Mouse (Mus musculus) bone marrow, adult 2 months (tissue): ENCODE data around the gene Abcb8. TPM values are rescaled to one million over a fixed set of nuclear protein-coding genes. Genes with fewer than 3 reads are reported as not detected.
A peak's percentile ranks its signal among the peaks of the same experiment; 100 is the strongest.

ENCODE experiments used
- H3K27ac ChIP-seq: fragments of 200-500 bp; 2 replicates; pipeline ENCODE4 v1.5.1; 2012; ENCODE audit warnings: low read depth, mild to moderate bottlenecking, control low read depth, inconsistent platforms, low read length; ENCODE audit not compliant: control insufficient read depth, poor library complexity, insufficient read depth
- H3K4me1 ChIP-seq: fragments of 200-500 bp; 2 replicates; pipeline ENCODE4 v1.6.1; 2011; ENCODE audit warnings: low read length; ENCODE audit not compliant: control insufficient read depth, insufficient read depth
- H3K4me3 ChIP-seq: fragments of 200-500 bp; replicated peaks from 2 replicates; pipeline ENCODE3; 2011; ENCODE audit warnings: mild to moderate bottlenecking, low read depth, low read length, control low read depth; ENCODE audit not compliant: control insufficient read depth
- CTCF ChIP-seq: fragments of 200-500 bp; IDR thresholded peaks from 2 replicates; pipeline ENCODE4 v1.5.1; 2011; ENCODE audit warnings: low read length, control low read depth; ENCODE audit not compliant: control insufficient read depth, insufficient read depth
- POLR2A ChIP-seq: fragments of 200-500 bp; IDR thresholded peaks from 2 replicates; pipeline ENCODE4 v1.6.1; 2011; ENCODE audit warnings: low read depth, mild to moderate bottlenecking, control low read depth, low read length, borderline replicate concordance; ENCODE audit not compliant: control insufficient read depth
- WGBS: fragments of 180-500 bp; shearing (Covaris S2); methylation state at CpG from one replicate; pipeline ENCODE4 v1.1.7; 2018; 5-methylcytosine and 5-hydroxymethylcytosine counted together
- polyA plus RNA-seq: library from polyadenylated mRNA; stranded (reverse); fragments of >200 nt; gene quantifications from 2 replicates; pipeline ENCODE4 v1.2.4, GENCODE M21; 2011; ENCODE audit warnings: low replicate concordance; ENCODE audit not compliant: missing spikeins, insufficient read depth, insufficient read length

Abcb8 gene
- polyA plus RNA-seq, 1 experiment = 11.2 TPM

- no peak overlapping the region for H3K27ac ChIP-seq
- H3K4me3 ChIP-seq = no peak overlapping the region
- 84% methylated on average over 8 of the region's 8 CpGs for WGBS
- no peaks in the 10 kb centered on the region for H3K4me1 ChIP-seq
- TF ChIP-seq POLR2A (no peak), CTCF (no peak)
Measured at GRCm38 (mm10) chr5:24433993-24434392, 40.5 kb downstream of the Abcb8 start.

DNA sequence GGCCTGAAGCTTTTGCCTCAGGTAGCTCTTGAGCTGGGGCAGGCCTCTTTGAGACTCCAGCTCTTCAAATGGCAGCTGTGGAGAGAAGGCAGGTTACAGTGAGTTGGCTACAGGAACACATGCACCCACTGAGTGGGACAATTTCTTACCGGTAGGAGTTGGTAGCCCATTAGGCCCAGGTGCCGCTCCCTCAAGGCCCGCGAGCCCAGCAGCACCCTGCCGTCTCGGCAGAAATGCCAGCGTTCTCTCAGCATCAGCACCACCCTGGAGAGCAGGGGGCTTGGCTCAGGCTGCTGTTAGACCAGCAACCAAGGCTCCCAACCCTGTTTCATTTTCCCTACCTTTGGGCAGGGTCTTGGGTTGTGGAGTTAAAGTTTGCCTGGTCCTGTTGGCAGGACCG, 47.7 kb downstream of the Abcb8 start:
- WGBS = 95% methylated on average over 8 of the region's 8 CpGs
- peaks cover 1% of the 10 kb centered on the region; the same call in 1 of the 2 replicates for H3K4me1 ChIP-seq
- H3K27ac ChIP-seq = no peak overlapping the region
- no peak for TF ChIP-seq CTCF
- TF ChIP-seq POLR2A = no peak
- no peak overlapping the region for H3K4me3 ChIP-seq

DNA sequence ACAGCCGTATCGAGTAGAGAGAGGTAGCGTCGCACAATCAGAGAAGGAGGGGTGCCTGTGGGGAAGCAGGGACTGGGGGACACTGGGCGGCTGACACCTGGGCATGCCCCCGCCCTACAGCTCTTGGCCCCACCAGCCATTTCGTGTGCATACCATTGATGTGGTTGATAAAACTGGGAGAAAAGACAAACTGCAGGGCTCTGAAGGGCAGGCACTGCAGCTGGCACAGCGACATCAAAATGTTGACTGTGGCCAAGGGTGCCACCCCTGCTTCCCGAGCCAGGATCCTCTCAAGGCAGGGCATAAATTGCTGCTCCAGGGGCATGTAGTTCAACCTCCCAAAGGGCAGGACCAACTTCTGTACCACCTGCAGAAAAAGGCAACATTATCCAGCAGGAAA, 48.6 kb downstream of the Abcb8 start:
- Histone ChIP-seq H3K4me3 (no peak overlapping the region), H3K27ac (no peak overlapping the region), H3K4me1 (peaks cover 1% of the 10 kb centered on the region; the same call in 1 of the 2 replicates)
- TF ChIP-seq POLR2A = no peak
- TF ChIP-seq CTCF = no peak
- WGBS = 87% methylated on average over 9 of the region's 9 CpGs

DNA sequence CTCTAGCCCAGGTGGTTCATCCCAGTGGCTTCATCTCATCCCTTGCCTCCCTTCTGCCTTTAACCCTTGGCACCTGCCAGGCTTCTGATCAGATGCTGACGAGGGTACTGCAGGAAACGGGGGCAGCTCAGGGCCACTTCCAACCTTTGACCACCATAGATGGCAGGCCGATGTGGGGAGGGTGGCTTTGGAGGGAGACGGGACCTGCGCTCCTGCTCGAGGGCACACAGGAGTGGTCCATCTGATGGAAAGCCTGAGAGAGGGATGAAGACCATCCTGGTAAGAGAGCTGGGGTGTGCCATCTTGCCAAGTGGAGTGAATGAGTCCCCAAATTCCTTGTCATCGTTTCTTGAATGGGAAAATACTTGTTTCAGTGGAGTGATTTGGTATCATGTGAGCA, 49.7 kb downstream of the Abcb8 start:
- 86% methylated on average over 7 of the region's 7 CpGs for WGBS
- Histone ChIP-seq H3K4me3 (no peak overlapping the region), H3K4me1 (peaks cover 1% of the 10 kb centered on the region; the same call in 1 of the 2 replicates), H3K27ac (no peak overlapping the region)
- TF ChIP-seq POLR2A (no peak), CTCF (no peak)

- H3K4me1 ChIP-seq = peaks cover 1% of the 10 kb centered on the region; the same call in 1 of the 2 replicates
- WGBS = 85% methylated on average over 12 of the region's 12 CpGs
- H3K4me3 ChIP-seq = peak overlapping the region; percentile 19
- TF ChIP-seq POLR2A (no peak), CTCF (no peak)
- no peak overlapping the region for H3K27ac ChIP-seq
Measured at GRCm38 (mm10) chr5:24443927-24444326, 50.5 kb downstream of the Abcb8 start.

DNA sequence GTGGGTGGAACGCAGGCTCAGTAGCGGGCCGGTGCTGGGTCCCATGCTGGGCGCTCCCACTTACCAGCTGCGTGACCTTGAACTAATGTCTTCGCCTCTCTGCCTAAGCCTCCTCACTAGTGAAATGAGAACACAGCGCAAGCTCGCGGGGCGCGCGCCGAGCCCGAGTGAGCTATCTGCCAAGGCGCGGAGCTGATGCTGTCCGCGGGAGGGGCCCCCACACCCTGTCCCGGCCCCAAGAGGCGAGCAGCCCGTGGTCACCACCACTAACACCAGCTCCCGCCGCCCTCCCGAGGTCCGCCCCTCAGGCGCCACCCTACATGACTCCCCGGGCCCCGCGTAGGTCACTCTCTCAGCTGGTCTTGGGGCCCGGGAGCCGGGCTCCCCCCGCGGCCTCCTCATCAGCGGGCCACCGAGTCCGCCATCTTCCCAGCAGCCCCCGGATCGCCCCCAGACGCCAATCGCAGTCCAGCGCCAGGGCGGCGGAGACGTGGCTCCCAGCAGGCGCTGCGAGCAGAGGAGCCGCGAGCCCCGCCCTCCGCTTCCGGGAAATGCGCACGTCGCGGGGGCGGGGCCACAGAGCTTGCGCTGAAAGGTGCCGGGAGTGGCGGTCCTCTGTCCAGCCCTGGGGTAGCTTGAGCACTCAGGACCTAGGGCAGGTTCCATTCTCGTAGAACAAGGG, 51.4 kb downstream of the Abcb8 start, which contains the start of gene Fastk:
Gene Fastk (minus strand): TSS at position 542 of the 682 bp plus-strand sequence.
- WGBS = under 1% methylated on average over 60 of the region's 60 CpGs
- H3K4me3 ChIP-seq = peak within 1 kb of the TSS; percentile 87
- H3K4me1 ChIP-seq = peaks cover 1% of the 10 kb centered on the region; the same call in 1 of the 2 replicates
- H3K27ac ChIP-seq = peak within 1 kb of the TSS; percentile 86
- TF ChIP-seq POLR2A (peak; percentile 74; the same call in 1 of the 2 replicates), CTCF (peak; percentile 4; the same call in 1 of the 2 replicates)

DNA sequence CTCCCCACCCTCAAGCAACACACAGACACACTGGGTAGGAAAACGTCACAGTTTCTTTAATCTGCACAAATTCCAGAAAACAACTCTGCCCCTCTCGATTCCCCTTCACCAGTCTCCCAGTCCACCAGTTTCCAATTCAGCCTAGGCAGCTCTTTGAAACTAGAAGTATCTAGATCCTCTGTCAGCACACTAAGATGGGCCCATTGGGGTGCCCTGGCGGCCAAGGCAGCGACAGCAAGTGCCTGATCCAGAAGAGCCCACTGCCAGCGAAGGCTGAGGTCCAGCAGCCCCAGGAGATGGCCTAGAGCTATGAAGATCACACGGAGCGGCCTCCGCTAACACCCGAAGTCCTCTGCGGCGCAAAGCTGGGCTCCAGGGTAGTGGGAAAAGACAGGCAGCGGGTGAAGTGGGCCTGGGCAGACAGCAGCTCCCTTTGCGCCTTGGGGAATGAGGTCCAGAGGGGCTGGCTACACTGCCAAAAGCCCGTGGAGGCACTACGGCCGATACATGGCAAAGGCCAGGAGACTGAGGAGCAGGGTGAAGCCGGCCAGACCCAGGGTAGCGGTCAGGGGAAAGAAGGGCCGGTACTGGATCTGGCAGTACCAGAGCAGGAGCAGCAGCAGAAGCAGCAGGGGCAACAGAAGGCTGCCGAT, 52.1 kb downstream of the Abcb8 start:
- WGBS = 72% methylated on average over 20 of the region's 20 CpGs
- TF ChIP-seq POLR2A (no peak), CTCF (no peak)
- Histone ChIP-seq H3K4me3 (peak overlapping the region; percentile 87), H3K4me1 (peaks cover 1% of the 10 kb centered on the region; the same call in 1 of the 2 replicates), H3K27ac (peak overlapping the region; percentile 86)

- WGBS = 92% methylated on average over 7 of the region's 7 CpGs
- H3K4me3 ChIP-seq = no peak overlapping the region
- TF ChIP-seq CTCF = no peak
- H3K27ac ChIP-seq = no peak overlapping the region
- H3K4me1 ChIP-seq = peaks cover 1% of the 10 kb centered on the region; the same call in 1 of the 2 replicates
Measured at GRCm38 (mm10) chr5:24446630-24447029, 53.2 kb downstream of the Abcb8 start.
